Mouse (Mus musculus): ENCODE data around the gene Wdr27. TPM values are rescaled to one million over a fixed set of nuclear protein-coding genes. Genes with fewer than 3 reads are reported as not detected.
"Not testable (repeated sequence)": the region's sequence is repeated elsewhere in the genome, so short reads cannot be mapped to it uniquely, and the experiment has no call there.

Wdr27 gene
- polyA plus RNA-seq, 1 experiment from 2014 or later: 6.6 TPM

DNA sequence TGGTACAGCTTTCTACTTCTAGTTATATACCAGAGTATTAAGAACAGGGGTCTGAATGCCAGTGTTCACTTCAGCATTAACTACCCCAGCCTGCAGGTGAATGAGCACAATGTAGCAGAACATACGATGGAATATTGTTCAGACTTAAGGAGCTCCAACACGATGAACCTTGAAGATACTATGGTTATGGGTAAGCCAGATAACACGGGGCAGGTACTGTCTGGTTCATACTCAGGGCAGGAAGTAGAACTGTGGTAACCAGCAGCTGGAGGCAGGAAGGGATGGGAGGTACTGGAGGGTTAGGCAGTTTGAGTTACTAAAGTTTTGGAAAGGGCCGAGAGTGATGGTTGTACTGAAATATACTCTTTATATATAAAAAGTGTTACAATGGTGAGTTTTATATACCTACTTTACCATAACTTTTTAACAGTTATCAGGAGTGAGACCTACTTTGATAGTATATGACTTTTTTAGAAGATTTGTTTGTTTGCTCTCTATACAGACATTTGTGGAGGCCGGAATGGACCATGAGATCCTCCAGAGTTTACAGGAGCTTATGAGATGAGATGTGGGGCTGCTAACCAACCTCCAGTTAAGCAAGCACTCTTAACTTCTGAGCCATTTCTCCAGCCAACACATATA is 15.8 kb upstream of the Wdr27 start:
- Histone ChIP-seq H3K4me1 (peaks cover 11% of the 10 kb centered on the region), H3K9ac (no peak overlapping the region), H3K4me3 (no peak overlapping the region), H3K27ac (no peak overlapping the region), H3K4me2 (no peak overlapping the region), H3K27me3 (no peaks in the 10 kb centered on the region), H3K9me3 (no peaks in the 10 kb centered on the region), H3K36me3 (peaks cover 21% of the 10 kb centered on the region)
- 88% methylated on average over 5 of the region's 5 CpGs for WGBS
- ATAC-seq (ENCODE audit: insufficient number of reproducible peaks, insufficient read depth, low FRiP score, low TSS enrichment, low read depth): no peak

- H3K27me3 ChIP-seq: no peaks in the 10 kb centered on the region
- H3K36me3 ChIP-seq: peaks cover 60% of the 10 kb centered on the region
- no peak overlapping the region for H3K4me3 ChIP-seq
- H3K4me1 ChIP-seq: 0 out of 2 replicates have a peak, but pooled peaks cover under 1% of the 10 kb centered on the region
- no peak overlapping the region for H3K4me2 ChIP-seq
- 88% methylated on average over 8 of the region's 8 CpGs for WGBS
- no peak overlapping the region for H3K27ac ChIP-seq
- H3K9ac ChIP-seq: no peak overlapping the region
- no peaks in the 10 kb centered on the region for H3K9me3 ChIP-seq
- ATAC-seq (ENCODE audit: insufficient number of reproducible peaks, insufficient read depth, low FRiP score, low TSS enrichment, low read depth): no peak
Measured at GRCm38 (mm10) chr17:14953452-14953851, 10.5 kb upstream of the Wdr27 start.

DNA sequence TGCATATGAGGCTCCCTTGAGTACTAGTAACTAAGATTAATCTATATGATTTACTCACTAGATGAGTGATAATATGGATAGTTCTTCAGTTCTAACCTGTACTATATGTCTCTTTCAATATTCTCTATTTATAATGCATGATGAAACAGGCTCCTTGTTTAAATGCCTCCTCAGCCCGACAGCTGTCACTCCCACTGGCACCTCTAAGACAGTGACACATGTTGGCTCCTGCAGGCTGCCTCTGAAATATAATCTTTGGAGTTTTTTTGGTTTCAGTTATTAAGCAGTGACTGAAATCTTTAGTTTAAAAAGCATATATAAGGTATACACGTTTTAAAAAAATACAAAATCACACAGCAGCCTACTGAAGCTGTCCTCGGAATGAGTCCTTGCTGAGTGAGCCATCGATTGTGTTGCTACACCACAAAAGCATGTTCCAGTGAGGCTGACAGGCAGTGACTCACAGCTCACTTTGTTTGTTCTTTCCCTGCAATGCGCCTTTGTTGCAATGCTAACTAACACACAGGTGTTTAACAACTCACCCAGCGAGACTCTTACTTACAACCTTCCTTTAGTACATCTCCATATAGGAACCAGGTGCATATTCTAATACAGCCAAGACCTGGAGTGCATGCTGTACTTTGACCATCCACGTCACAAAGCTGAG is 6.3 kb upstream of the Wdr27 start:
- H3K4me1 ChIP-seq: peaks cover 7% of the 10 kb centered on the region
- no peak overlapping the region for H3K4me2 ChIP-seq
- no peak for ATAC-seq (ENCODE audit: insufficient number of reproducible peaks, insufficient read depth, low FRiP score, low TSS enrichment, low read depth)
- H3K27me3 ChIP-seq: no peaks in the 10 kb centered on the region
- peaks cover 68% of the 10 kb centered on the region for H3K36me3 ChIP-seq
- no peaks in the 10 kb centered on the region for H3K9me3 ChIP-seq
- no peak overlapping the region for H3K27ac ChIP-seq
- no peak overlapping the region for H3K9ac ChIP-seq
- no peak overlapping the region for H3K4me3 ChIP-seq
- 85% methylated on average over 7 of the region's 7 CpGs for WGBS

- 89% methylated on average over 1 of the region's 1 CpGs for WGBS
Measured at GRCm38 (mm10) chr17:14944551-14944950, 1.6 kb upstream of the Wdr27 start.

GRCm38 (mm10) chr17:14943729-14944059 is 736 bp upstream of the Wdr27 start:
- WGBS: 15% methylated on average over 16 of the region's 16 CpGs

More at GRCm38 (mm10) chr17:14944551-14944950, 1.6 kb upstream of the Wdr27 start:
- Histone ChIP-seq H3K9me3 (no peaks in the 10 kb centered on the region), H3K4me1 (peaks cover 19% of the 10 kb centered on the region), H3K36me3 (peaks cover 30% of the 10 kb centered on the region), H3K27me3 (no peaks in the 10 kb centered on the region), H3K4me2 (0 out of 2 replicates have a peak overlapping the region, but pooled peaks have one; percentile 95), H3K9ac (no peak overlapping the region), H3K4me3 (0 out of 2 replicates have a peak overlapping the region, but pooled peaks have one; percentile 82), H3K27ac (no peak overlapping the region)
- no peak for ATAC-seq (ENCODE audit: insufficient number of reproducible peaks, insufficient read depth, low FRiP score, low TSS enrichment, low read depth)

DNA sequence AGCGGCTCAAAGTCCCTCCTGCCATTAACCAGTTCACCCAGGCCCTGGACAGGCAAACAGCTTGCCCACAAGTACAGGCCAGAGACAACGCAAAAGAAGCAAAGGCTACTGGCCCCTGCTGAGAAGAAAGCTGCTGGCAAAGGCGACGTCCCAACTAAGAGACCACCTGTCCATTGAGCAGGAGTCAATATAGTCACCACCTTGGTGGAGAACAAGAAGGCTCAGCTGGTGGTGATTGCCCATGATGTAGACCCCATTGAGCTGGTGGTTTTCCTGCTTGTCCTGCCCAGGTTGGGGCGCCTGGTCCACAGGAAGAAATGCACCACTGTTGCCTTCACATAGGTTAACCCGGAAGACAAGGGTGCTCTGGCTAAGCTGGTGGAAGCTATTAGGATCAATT is 777 bp downstream of the Wdr27 start:
- Histone ChIP-seq H3K36me3 (peaks cover 18% of the 10 kb centered on the region), H3K4me2 (peak overlapping the region; percentile 95), H3K9ac (peak overlapping the region; percentile 85), H3K4me1 (peaks cover 19% of the 10 kb centered on the region), H3K4me3 (peak overlapping the region; percentile 82)
- not testable (repeated sequence) for H3K27ac ChIP-seq; H3K9me3 ChIP-seq; H3K27me3 ChIP-seq; ATAC-seq (ENCODE audit: insufficient number of reproducible peaks, insufficient read depth, low FRiP score, low TSS enrichment, low read depth)
- 65% methylated on average over 6 of the region's 6 CpGs for whole genome bisulfite sequencing

More at GRCm38 (mm10) chr17:14943729-14944059, 736 bp upstream of the Wdr27 start:
- H3K4me2 ChIP-seq: peak overlapping the region; percentile 95
- no peaks in the 10 kb centered on the region for H3K27me3 ChIP-seq
- H3K4me1 ChIP-seq: peaks cover 19% of the 10 kb centered on the region
- H3K9me3 ChIP-seq: no peaks in the 10 kb centered on the region
- ATAC-seq (ENCODE audit: insufficient number of reproducible peaks, insufficient read depth, low FRiP score, low TSS enrichment, low read depth): peak; percentile 52
- H3K9ac ChIP-seq: peak overlapping the region; percentile 85
- peaks cover 24% of the 10 kb centered on the region for H3K36me3 ChIP-seq
- H3K27ac ChIP-seq: peak overlapping the region; percentile 66; the same call in 1 of the 2 replicates
- peak overlapping the region; percentile 82 for H3K4me3 ChIP-seq

DNA sequence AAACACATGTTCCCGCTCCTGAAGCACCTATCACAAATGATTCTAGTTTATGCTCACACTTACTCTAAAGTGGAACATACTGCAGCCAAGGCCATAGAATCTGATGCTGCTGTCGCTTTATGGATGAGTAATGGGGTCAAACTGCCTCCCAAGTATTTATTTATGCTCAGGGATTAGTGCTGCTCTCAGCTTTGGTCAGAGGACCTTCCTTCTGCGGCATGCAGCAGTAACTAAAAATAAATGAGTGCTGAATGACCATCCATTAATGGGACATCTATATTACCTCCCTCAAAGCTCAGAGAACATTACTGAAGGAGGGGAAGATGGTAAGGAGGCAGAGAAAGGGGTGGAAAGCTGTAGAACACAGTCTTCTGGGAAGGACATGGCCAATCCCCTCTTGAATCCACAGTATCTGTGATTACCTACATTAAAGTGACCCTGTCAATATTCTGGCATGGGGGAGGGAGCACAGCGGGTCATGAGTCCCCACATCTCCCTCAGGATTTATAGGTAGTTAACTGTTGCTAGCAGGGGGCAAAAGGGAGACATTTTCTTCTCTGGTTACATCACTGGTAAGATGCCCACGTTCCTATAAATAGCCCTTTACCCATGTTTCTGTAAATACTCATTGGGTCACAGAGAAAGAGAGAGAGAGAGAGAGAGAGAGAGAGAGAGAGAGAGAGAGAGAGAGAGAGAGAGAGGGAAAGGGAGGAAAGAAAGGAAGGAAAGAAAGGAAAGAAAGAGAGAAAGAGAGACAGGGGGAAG is 6.9 kb downstream of the Wdr27 start:
- Histone ChIP-seq H3K27me3 (no peaks in the 10 kb centered on the region), H3K4me3 (no peak overlapping the region), H3K4me1 (no peaks in the 10 kb centered on the region), H3K9ac (no peak overlapping the region), H3K4me2 (no peak overlapping the region), H3K27ac (no peak overlapping the region), H3K9me3 (no peaks in the 10 kb centered on the region), H3K36me3 (no peaks in the 10 kb centered on the region)
- 74% methylated on average over 5 of the region's 5 CpGs for WGBS
- ATAC-seq (ENCODE audit: insufficient number of reproducible peaks, insufficient read depth, low FRiP score, low TSS enrichment, low read depth): no peak

DNA sequence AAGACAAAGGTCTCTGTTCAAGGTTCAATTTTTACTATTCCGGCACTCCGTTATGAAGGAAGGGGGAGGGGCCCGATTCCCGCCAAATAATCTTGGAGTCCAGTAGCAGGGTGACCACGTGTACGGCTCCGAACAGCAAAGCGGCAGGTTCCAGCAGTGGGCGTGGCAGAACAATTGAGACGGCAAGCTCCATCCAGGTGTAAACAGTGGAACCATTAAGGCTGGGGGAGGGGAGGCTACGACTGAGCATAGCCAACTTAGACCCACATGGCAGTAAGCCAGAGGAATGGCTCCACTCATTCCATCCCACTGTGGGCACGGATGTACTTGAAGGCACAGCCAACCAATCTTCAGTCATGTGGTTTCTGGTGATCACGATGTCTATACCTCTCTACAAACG is 7.7 kb downstream of the Wdr27 start:
- H3K4me2 ChIP-seq; H3K9me3 ChIP-seq; H3K4me3 ChIP-seq; ATAC-seq (ENCODE audit: insufficient number of reproducible peaks, insufficient read depth, low FRiP score, low TSS enrichment, low read depth); H3K36me3 ChIP-seq; H3K9ac ChIP-seq; H3K4me1 ChIP-seq; H3K27ac ChIP-seq; H3K27me3 ChIP-seq: not testable (repeated sequence)
- 75% methylated on average over 14 of the region's 14 CpGs for WGBS

GRCm38 (mm10) chr17:14931469-14931868 is 11.5 kb downstream of the Wdr27 start:
- Histone ChIP-seq H3K4me3 (no peak overlapping the region), H3K9me3 (0 out of 2 replicates have a peak, but pooled peaks cover 4% of the 10 kb centered on the region), H3K4me1 (0 out of 2 replicates have a peak, but pooled peaks cover 4% of the 10 kb centered on the region), H3K27ac (no peak overlapping the region), H3K27me3 (no peaks in the 10 kb centered on the region), H3K36me3 (no peaks in the 10 kb centered on the region), H3K4me2 (no peak overlapping the region), H3K9ac (no peak overlapping the region)
- ATAC-seq (ENCODE audit: insufficient number of reproducible peaks, insufficient read depth, low FRiP score, low TSS enrichment, low read depth): no peak
- WGBS: 89% methylated on average over 5 of the region's 5 CpGs

DNA sequence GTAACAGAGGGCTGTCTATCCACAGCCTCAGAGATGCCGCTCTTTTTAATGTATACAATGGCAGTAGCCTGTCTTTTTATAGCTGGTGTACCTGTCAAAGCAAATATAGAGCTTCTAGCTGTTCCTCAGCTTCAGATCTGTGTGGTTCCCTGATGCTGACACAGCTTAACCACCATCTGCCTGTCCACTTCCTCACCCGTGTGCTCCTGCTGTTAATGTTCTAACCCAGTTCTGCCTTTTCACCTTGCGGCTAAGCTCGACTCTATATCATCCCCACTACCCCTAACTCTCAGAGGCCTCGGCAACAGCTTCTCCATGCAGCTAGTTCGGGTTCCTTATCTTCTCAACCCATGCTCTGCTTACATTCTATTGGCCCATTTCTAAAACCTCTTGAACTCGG is 12.3 kb downstream of the Wdr27 start:
- Histone ChIP-seq H3K27ac (no peak overlapping the region), H3K9me3 (0 out of 2 replicates have a peak, but pooled peaks cover 4% of the 10 kb centered on the region), H3K4me3 (no peak overlapping the region), H3K36me3 (no peaks in the 10 kb centered on the region), H3K4me2 (no peak overlapping the region), H3K4me1 (0 out of 2 replicates have a peak, but pooled peaks cover 4% of the 10 kb centered on the region), H3K9ac (no peak overlapping the region), H3K27me3 (no peaks in the 10 kb centered on the region)
- ATAC-seq (ENCODE audit: insufficient number of reproducible peaks, insufficient read depth, low FRiP score, low TSS enrichment, low read depth): no peak
- WGBS: 82% methylated on average over 7 of the region's 7 CpGs

DNA sequence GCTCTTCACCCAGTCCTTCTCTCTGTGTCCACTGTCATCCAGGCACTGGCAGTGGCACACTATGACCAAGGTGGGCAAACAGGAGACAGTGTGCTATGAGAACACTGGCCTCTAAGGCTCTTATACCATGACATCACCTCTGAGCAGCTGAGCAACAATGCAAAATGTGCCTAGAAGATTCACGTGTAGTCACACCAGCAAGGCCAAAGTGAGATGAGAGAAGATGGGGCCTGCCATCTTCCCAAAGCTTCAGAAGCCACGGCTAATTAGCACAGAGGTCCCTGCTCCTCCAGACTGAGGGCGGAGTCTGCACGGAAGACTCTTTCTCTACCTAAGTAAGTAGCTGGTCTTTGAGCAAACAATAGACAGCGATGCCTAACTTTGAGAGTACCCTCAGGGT is 14.3 kb downstream of the Wdr27 start:
- Histone ChIP-seq H3K9me3 (0 out of 2 replicates have a peak, but pooled peaks cover 4% of the 10 kb centered on the region), H3K4me3 (no peak overlapping the region), H3K36me3 (no peaks in the 10 kb centered on the region), H3K9ac (no peak overlapping the region), H3K4me2 (no peak overlapping the region), H3K4me1 (0 out of 2 replicates have a peak, but pooled peaks cover 4% of the 10 kb centered on the region), H3K27ac (no peak overlapping the region), H3K27me3 (no peaks in the 10 kb centered on the region)
- no peak for ATAC-seq (ENCODE audit: insufficient number of reproducible peaks, insufficient read depth, low FRiP score, low TSS enrichment, low read depth)
- 59% methylated on average over 5 of the region's 5 CpGs for WGBS

All from embryonic facial prominence, embryonic 13.5 days (tissue).